Mouse (Mus musculus): ENCODE data around the gene Vti1a.

Vti1a gene

GRCm38 (mm10) chr19:55316109-55316714 is at the start of gene Vti1a:
TSS of gene Vti1a (plus strand) at chr19:55316295.
- peak; percentile 54 for DNase-seq (ENCODE audit: low spot score)

DNA sequence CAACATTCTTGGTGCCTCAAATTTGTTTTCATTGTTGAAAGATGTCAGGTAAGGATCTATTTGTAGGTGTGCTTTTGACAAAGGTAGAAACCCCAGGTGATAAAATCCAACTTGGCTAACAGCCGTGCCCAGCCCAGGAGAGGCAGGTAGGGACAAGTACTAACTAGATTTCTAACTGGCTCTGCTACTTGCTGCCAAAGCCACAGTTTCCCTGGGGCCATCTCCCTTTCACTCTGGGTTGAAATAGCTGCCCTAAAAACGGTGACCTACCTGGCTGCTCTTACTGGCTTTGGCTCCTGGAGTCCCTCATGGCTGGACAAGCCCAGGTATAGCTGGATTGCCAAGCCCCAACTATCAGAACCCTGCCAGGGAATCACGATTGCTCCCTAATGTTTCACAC is 49.3 kb upstream of the Vti1a start:
- no peak for DNase-seq (ENCODE audit: low spot score)

DNA sequence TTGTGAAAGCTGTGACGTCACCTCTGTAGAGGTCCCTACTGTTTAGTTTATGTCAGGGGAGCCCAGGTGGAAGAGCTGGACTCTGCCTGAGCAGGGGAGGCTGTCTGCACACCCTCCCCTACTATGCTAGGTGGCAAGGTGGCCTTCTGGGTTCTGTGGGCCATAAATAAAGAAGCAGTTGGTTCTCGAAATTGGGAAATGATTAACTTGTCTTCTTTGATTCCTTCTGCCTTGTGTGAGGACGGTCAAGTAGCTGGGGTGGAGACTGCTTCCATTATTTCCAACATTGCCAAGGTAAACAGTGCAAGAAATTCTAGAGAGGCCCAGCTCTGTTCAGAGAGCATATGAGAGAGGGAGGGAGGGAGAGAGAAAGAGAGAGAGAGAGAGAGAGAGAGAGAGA is 47.9 kb upstream of the Vti1a start:
- no peak for DNase-seq (ENCODE audit: low spot score)

DNA sequence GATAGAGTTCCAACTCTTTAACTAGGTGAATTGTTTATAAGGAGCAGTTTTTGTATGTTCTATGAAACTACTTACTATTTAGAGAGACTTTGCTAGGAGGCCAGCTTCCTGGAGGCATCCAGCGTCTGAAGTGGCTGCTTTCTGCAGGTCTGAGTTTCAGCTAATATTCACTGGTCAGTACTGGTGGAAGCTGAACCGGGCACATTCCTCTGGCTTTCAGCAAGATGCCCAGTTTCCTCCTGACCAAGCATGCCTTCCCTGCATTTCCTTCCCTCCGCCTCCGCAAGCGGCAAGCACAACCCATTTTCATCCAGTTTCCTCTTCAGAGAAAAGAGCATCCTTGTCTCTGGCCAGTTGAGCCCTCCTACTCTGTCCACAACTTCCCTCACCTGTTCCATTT is 47.0 kb upstream of the Vti1a start:
- no peak for DNase-seq (ENCODE audit: low spot score)

DNA sequence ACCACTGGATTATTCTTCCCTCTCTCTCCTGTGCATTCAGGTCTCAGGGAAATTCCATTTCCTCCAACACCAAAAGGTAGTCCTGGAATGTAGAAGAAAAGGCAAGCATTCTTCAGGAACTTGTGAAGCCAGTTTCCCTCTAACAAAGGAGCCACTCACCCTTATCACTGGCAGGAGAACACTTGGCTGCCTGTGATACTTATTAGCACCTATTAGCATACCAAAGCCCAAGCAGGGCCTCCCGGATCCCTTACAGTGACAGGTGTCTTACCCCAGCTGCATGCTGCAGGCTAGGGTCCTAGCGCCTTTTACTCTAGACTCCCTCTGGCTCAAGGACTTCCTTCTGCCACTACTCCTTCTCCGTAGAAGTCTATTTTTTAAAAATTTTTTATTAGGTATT is 44.6 kb upstream of the Vti1a start:
- DNase-seq (ENCODE audit: low spot score) = no peak

DNA sequence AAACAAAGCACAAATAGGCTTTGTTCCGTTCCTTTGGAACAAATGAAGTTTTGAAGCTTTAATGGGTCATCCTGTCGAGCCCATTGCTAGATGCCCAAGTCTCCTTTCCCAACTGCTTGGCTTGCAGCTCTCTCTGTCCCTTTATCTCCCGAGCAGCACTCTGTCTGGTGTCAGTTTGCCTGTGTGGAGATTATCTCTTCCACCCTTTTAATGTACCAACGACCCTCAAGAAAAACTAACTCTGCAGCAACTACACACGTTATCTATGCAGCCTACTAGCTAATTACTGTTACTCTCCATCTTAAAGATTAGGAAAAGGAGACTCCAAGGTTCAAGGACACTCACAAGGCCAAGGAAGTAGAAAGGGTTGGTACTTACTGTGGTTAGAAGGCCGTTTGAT is 42.8 kb upstream of the Vti1a start:
- DNase-seq (ENCODE audit: low spot score) = no peak

- no peak for DNase-seq (ENCODE audit: low spot score)
These were observed 40.0 kb upstream of the Vti1a start for GRCm38 (mm10) chr19:55276100-55276499.

GRCm38 (mm10) chr19:55276770-55277169 is 39.3 kb upstream of the Vti1a start:
- DNase-seq (ENCODE audit: low spot score) = no peak

DNA sequence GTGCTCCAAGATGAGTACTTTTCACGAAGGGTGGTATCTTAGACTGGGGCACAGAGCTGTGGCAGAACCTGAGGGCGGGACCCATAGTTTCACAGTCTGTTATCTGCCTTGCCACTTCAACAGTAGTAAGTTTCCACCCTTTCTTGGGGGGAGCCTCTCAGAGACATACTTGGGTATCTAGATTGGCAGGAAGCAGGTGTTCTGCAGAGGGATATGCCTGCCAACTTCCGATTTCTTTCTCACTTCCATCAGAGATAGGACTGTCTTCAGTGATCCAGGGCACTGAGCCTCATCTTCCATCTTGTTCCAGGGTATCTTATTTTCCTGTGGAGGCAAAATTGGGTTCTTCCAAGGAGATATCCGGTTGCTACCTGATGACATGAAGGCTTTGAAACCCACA is 32.0 kb upstream of the Vti1a start:
- no peak for DNase-seq (ENCODE audit: low spot score)

GRCm38 (mm10) chr19:55286034-55286433 is 30.1 kb upstream of the Vti1a start:
- no peak for DNase-seq (ENCODE audit: low spot score)

- DNase-seq (ENCODE audit: low spot score) = no peak
These were observed 27.1 kb upstream of the Vti1a start for GRCm38 (mm10) chr19:55288974-55289373.

DNA sequence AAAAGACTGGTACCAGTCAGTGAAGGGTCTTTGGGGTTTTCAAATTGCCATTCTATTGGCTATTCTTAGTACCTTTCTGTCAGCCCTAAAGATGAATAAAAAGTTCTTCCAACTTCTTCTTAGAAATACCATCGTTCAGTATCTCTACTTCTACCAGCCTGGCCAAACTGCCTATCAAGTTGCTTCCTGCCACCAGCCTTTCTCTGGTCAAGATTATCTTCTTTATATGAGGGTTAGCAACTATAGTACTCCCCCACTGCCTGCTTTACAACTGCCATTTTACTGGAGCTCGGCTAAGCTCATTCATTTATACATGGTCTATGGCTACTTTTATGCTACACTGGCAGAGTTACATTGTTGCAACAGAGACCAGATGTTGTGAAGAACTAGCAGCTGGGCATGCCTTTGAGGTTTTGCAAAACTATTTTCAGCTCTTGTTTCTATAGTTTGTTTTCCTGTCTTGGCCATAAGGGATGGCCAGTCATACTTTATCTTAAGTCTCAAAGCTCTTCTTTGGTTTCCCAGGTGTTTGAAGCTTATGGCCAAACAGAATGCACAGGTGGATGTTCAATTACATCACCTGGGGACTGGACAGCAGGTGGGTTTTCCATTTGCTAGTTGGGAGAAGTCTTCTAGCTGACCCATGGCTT is 25.3 kb upstream of the Vti1a start:
- no peak for DNase-seq (ENCODE audit: low spot score)

- DNase-seq (ENCODE audit: low spot score) = no peak
These were observed 23.8 kb upstream of the Vti1a start for GRCm38 (mm10) chr19:55292210-55292850.

- DNase-seq (ENCODE audit: low spot score) = no peak
These were observed 22.9 kb upstream of the Vti1a start for GRCm38 (mm10) chr19:55293175-55293574.

GRCm38 (mm10) chr19:55295075-55295474 is 21.0 kb upstream of the Vti1a start:
- DNase-seq (ENCODE audit: low spot score) = no peak

DNA sequence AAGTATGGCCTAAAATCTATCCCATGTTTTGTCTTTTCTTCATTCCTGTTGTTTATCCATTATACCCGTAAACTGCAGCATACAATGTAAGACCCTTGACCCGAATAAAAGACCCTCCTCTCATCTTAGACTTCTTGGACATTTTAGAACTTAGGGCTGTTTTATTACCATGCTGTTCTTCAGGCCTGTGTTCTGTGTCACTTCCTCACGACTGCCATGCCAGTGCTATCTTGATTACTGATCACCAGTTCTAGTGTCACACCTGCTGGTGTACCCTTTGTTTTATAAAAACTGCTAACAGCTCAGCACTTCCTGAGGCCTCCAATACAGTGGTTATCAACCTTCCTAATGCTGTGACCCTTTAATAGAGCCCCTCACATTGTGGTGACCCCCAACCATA is 20.5 kb upstream of the Vti1a start:
- no peak for DNase-seq (ENCODE audit: low spot score)

DNA sequence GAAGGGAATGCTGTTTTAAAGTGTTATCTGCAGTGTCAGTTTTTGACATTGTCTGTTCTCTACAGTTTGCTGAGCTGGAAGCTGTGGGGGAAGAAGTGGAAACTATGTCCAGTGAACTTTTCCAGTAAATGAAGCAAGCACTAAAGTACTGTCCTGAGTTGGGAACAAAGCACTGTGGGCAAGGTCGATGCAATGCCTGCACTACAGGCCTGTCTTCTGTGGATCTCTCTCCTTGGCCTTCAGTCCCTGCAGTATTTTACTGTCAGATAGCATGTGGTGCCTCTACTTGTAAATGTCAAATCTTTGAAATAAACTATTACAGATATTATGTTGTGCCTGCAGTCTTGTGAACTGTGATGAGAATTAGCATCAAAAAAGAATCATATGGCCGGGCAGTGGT is 19.8 kb upstream of the Vti1a start:
- DNase-seq (ENCODE audit: low spot score) = no peak

DNA sequence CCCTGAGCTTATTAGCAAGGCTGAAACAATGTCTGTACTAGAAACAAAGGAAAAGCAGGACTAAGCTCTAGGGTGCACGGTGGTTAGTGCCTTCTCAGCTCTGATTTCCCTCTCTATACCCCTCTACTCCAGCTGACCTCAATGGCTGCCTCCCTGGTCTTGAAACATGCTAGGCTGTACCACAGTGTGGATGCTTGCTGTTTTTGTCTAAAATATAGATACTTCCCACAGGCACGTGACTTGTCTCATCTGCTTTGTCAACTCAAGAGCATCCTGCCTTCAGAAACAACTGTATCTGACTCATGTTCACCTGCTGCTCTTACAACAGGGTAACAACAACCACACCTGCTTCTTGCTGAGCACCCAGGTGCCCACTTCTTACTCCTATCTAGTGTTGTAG is 18.6 kb upstream of the Vti1a start:
- DNase-seq (ENCODE audit: low spot score) = no peak

GRCm38 (mm10) chr19:55297961-55298360 is 18.1 kb upstream of the Vti1a start:
- no peak for DNase-seq (ENCODE audit: low spot score)

- DNase-seq (ENCODE audit: low spot score) = no peak
These were observed 16.7 kb upstream of the Vti1a start for GRCm38 (mm10) chr19:55299378-55299777.

GRCm38 (mm10) chr19:55300525-55300924 is 15.6 kb upstream of the Vti1a start:
- no peak for DNase-seq (ENCODE audit: low spot score)

- no peak for DNase-seq (ENCODE audit: low spot score)
These were observed 11.1 kb upstream of the Vti1a start for GRCm38 (mm10) chr19:55305024-55305423.

GRCm38 (mm10) chr19:55311874-55312273 is 4.2 kb upstream of the Vti1a start:
- no peak for DNase-seq (ENCODE audit: low spot score)

- no peak for DNase-seq (ENCODE audit: low spot score)
These were observed 2.4 kb upstream of the Vti1a start for GRCm38 (mm10) chr19:55313649-55314048.

Data from urinary bladder, postnatal 10 days (tissue).